Mouse (Mus musculus): ENCODE results near the gene Efhd1.

DNA sequence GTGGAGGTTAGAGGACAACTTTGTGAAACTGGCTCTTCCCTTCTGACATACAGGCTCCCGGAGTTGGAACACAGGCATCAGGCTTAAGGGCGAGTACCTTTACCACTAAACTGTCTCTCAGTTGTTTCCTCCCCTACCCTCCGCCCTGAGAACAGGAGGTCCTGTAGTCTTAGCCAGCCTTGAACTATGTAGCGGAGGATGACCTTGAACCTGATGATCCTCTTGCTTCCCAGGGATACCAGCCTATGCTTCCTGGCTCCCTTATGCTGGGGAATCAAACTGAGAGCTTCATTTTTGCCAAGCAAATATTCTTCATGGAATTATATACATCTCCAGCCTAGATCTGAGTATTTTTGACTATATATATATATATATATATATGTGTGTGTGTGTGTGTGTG is 67.6 kb downstream of the Efhd1 start:
- TF ChIP-seq CTCF (conservative IDR thresholded peaks at IDR 0.05; ENCODE audit: low read length) (no peak), NANOG (IDR thresholded peaks at IDR 0.05; ENCODE audit: borderline replicate concordance, low read length) (no peak), POU5F1 (IDR thresholded peaks at IDR 0.05; ENCODE audit: borderline replicate concordance, low read length) (no peak)

Measured in E14TG2a.4 (cell line).